Mouse (Mus musculus) midbrain, postnatal 0 days (tissue): ENCODE data around the gene Zfp507. TPM values are rescaled to one million over a fixed set of nuclear protein-coding genes. Genes with fewer than 3 reads are reported as not detected.
A peak's percentile ranks its signal among the peaks of the same experiment; 100 is the strongest.

Experiments used
- ATAC-seq: fragments of 200-750 bp; cut with Nextera tagmentation; 2 replicates; pipeline ENCODE4 v1.8.0; 2017; ENCODE audit warnings: moderate number of reproducible peaks, mild to moderate bottlenecking, moderate TSS enrichment, moderate library complexity; ENCODE audit not compliant: low FRiP score
- DNase-seq: peaks from one replicate; pipeline ENCODE4 v3.0.0-alpha.2; 2015; ENCODE audit warnings: low spot score
- H3K27ac ChIP-seq: fragments of 300-500 bp; sonication (generic); 2 replicates; pipeline ENCODE4 v1.5.1; 2014; ENCODE audit warnings: low read depth, mild to moderate bottlenecking, low read length, mixed read lengths
- H3K27me3 ChIP-seq: fragments of 300-500 bp; sonication (generic); 2 replicates; pipeline ENCODE4 v1.6.1; 2014; ENCODE audit warnings: low read length, control low read depth, mixed read lengths; ENCODE audit not compliant: insufficient read depth
- H3K36me3 ChIP-seq: fragments of 300-500 bp; sonication (generic); 2 replicates; pipeline ENCODE4 v1.6.1; 2014; ENCODE audit warnings: low read length, control low read depth, mixed read lengths; ENCODE audit not compliant: insufficient read depth
- H3K4me1 ChIP-seq: fragments of 300-500 bp; sonication (generic); 2 replicates; pipeline ENCODE4 v1.6.1; 2014; ENCODE audit warnings: mild to moderate bottlenecking, control low read depth, antibody characterized with exemption, low read length, mixed read lengths; ENCODE audit not compliant: insufficient read depth
- H3K4me2 ChIP-seq: fragments of 300-500 bp; sonication (generic); 2 replicates; pipeline ENCODE4 v1.6.1; 2014; ENCODE audit warnings: low read depth, mild to moderate bottlenecking, low read length, mixed read lengths; ENCODE audit not compliant: poor library complexity, severe bottlenecking
- H3K4me3 ChIP-seq: fragments of 300-500 bp; sonication (generic); 2 replicates; pipeline ENCODE4 v1.5.1; 2014; ENCODE audit warnings: low read depth, mild to moderate bottlenecking, low read length, moderate library complexity
- H3K9ac ChIP-seq: fragments of 300-500 bp; sonication (generic); replicated peaks from 2 replicates; pipeline ENCODE4 v1.6.1; 2014; ENCODE audit warnings: mild to moderate bottlenecking, low read length, moderate library complexity, mixed read lengths; ENCODE audit not compliant: poor library complexity, severe bottlenecking
- H3K9me3 ChIP-seq: fragments of 300-500 bp; sonication (generic); 2 replicates; pipeline ENCODE4 v1.6.1; 2016; ENCODE audit warnings: low read length, control low read depth
- CTCF ChIP-seq: IDR thresholded peaks from 2 replicates; pipeline ENCODE4 v1.5.1; 2016; ENCODE audit warnings: antibody characterized with exemption, mild to moderate bottlenecking
- WGBS: fragments of 180-500 bp; shearing (Covaris S2); extraction: QIAGEN DNeasy Blood & Tissue Kit; methylation state at CpG from one replicate; pipeline ENCODE4 v1.1.7; 2014; 5-methylcytosine and 5-hydroxymethylcytosine counted together
- polyA plus RNA-seq: library from polyadenylated mRNA; unstranded; fragments of >200 nt; fragmentation: Nextera tagmentation; extraction: Ambion mirVana; gene quantifications from 2 replicates; pipeline ENCODE4 v1.2.1, GENCODE M21; 2015
- total RNA-seq: library from RNA; depleted of rRNA; stranded (reverse); fragments of >200 nt; gene quantifications from 2 replicates; pipeline ENCODE4 v1.2.3, GENCODE M21; 2014; rRNA removed

The Zfp507 gene
- 20.8 and 21.2 TPM in 2 replicates for total RNA-seq
- polyA plus RNA-seq = 8.1 and 9.0 TPM in 2 replicates

DNA sequence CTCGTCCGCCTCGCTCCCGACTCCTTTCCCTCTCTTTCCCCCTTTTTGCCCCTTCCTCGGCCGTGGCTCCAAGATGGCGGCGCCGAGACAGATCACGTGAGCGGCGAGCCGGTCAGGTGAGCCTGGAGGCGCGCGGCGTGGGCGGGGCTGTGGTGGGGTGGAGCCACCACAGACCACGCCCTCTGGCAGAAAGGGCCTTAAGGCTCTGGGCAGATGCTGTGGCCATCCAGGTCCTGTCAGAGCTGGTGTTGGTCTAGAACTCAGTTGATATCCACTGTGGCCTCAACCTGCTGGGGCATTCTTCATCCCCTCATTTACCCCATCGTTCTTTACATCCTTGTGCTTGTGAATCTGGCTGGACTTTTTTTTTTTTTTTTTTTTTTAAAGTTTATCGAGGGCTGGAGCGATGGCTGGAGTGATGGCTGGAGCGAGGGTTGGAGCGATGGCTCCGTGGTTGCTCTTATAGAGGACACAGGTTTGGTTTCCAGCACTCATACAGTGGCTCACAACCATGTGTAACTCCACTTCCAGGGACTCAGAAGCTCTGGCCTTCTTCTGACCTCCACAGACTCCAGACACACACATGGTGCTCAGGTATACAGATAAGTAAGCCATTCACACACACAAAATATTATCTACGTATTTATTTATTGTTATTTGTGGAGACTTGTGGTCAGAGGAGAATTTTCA lies at the start of gene Zfp507:
Gene Zfp507, minus strand, starts transcription at position 98 of the 690 bp plus-strand sequence.
- Histone ChIP-seq H3K36me3 (peaks cover 12% of the 10 kb centered on the region; the same call in 1 of the 2 replicates), H3K27ac (peak within 1 kb of the TSS; percentile 85), H3K9me3 (no peaks in the 10 kb centered on the region), H3K27me3 (no peaks in the 10 kb centered on the region), H3K9ac (peak within 1 kb of the TSS; percentile 96), H3K4me1 (0 out of 2 replicates have a peak, but pooled peaks cover 9% of the 10 kb centered on the region), H3K4me2 (peak within 1 kb of the TSS; percentile 87), H3K4me3 (peak within 1 kb of the TSS; percentile 92)
- WGBS = 21% methylated on average over 26 of the region's 26 CpGs
- ATAC-seq (peak; percentile 95), DNase-seq (peak; percentile 93)
- no peak for TF ChIP-seq CTCF

DNA sequence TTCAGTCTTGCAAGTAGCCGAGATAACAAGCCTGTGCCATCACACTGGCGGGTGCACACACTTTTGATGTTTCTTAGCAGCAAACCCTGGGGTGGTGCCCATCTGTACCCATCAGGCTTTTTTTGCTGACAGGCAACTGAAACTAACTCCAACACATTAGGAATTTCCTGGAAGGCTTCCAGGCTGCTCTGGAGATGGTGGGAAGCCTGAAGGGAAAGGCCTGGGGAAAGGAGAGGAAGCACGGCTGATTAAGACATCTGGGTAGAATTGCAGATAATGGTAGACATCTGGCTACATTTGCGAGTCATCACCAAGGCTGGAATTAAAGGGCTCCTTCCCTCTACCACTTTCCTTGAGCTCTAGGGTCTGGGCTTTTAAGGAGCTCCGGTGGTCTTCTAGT lies 47.6 kb upstream of the Zfp507 start:
- H3K27me3 ChIP-seq = no peaks in the 10 kb centered on the region
- no peak overlapping the region for H3K27ac ChIP-seq
- no peak overlapping the region for H3K4me2 ChIP-seq
- H3K9ac ChIP-seq = no peak overlapping the region
- DNase-seq = peak; percentile 53
- H3K9me3 ChIP-seq = no peaks in the 10 kb centered on the region
- H3K36me3 ChIP-seq = no peaks in the 10 kb centered on the region
- 87% methylated on average over 5 of the region's 5 CpGs for WGBS
- ATAC-seq = no peak
- H3K4me1 ChIP-seq = no peaks in the 10 kb centered on the region
- no peak for TF ChIP-seq CTCF
- no peak overlapping the region for H3K4me3 ChIP-seq

DNA sequence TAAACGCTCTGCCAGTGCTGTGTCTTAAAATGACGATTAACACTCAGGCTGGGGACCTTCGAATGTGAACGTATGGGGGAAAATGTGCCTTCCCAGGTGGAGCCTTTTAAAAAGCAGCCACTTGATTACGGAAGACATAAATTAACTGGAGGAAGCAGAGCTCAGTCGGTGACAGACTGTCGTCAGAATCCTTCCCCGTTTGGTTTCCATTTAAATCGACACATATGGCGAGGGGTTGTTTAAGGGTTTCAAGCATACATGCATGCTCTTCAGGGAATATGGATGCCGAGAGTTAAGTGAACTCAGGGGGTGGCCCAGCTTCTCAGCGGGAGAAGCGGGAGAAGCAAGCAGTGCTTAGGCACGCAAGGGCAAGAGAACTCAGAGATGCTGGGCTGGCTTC lies 45.7 kb upstream of the Zfp507 start:
- ATAC-seq (no peak), DNase-seq (no peak)
- no peak overlapping the region for H3K9ac ChIP-seq
- H3K27ac ChIP-seq = no peak overlapping the region
- no peak for TF ChIP-seq CTCF
- H3K9me3 ChIP-seq = no peaks in the 10 kb centered on the region
- 50% methylated on average over 14 of the region's 14 CpGs for WGBS
- no peak overlapping the region for H3K4me2 ChIP-seq
- H3K36me3 ChIP-seq = no peaks in the 10 kb centered on the region
- no peaks in the 10 kb centered on the region for H3K27me3 ChIP-seq
- no peak overlapping the region for H3K4me3 ChIP-seq
- no peaks in the 10 kb centered on the region for H3K4me1 ChIP-seq

DNA sequence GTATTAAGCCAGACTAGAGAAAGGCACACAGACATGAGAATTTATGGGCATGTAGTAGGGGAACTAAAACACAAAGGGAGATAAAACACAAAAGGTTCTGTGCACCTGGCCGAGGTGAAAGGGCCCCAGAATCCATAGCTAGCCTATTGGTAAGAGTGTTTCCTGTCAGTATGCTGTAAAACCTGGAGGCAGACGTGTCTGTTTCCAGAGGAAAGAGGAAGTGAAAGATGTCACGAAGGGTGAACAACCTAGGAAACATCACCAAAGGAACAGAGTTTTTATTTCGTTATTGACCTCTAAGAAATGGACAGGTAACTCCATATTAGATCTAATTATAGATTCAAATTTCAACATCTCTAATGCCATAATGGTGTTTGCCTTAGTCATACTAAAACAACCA lies 37.7 kb upstream of the Zfp507 start:
- H3K4me1 ChIP-seq = no peaks in the 10 kb centered on the region
- no peaks in the 10 kb centered on the region; the same call in 1 of the 2 replicates for H3K27me3 ChIP-seq
- H3K9me3 ChIP-seq = no peaks in the 10 kb centered on the region
- no peak for TF ChIP-seq CTCF
- no peak overlapping the region for H3K4me2 ChIP-seq
- H3K36me3 ChIP-seq = no peaks in the 10 kb centered on the region
- no peak overlapping the region for H3K4me3 ChIP-seq
- no peak overlapping the region for H3K27ac ChIP-seq
- 80% methylated on average over 4 of the region's 4 CpGs for WGBS
- no peak for DNase-seq
- no peak for ATAC-seq
- no peak overlapping the region for H3K9ac ChIP-seq

DNA sequence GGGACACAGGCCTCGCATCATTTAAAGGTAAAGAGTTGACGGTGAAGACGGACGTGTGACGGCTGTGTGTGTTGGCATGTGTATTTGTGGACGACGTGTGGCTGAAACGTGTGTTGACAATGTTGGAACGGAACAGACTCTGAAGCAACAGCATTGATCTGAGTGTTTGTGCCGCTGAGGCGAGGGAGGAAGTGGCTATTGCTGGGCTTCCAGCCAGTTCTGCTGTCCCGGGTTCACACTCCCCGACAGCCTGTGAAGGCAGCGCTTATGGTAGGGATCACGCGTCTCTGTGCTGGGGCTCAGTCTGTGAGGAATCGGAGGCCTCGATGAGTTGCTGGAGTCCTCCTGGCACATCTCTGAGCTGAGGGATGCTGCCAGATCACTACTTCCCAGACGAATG lies 34.0 kb upstream of the Zfp507 start:
- no peaks in the 10 kb centered on the region for H3K36me3 ChIP-seq
- no peak overlapping the region for H3K4me2 ChIP-seq
- H3K4me1 ChIP-seq = no peaks in the 10 kb centered on the region
- H3K27ac ChIP-seq = no peak overlapping the region
- DNase-seq = peak; percentile 31
- no peak for TF ChIP-seq CTCF
- H3K27me3 ChIP-seq = no peaks in the 10 kb centered on the region; the same call in 1 of the 2 replicates
- ATAC-seq = no peak
- H3K9ac ChIP-seq = no peak overlapping the region
- 67% methylated on average over 19 of the region's 19 CpGs for WGBS
- no peak overlapping the region for H3K4me3 ChIP-seq
- no peaks in the 10 kb centered on the region for H3K9me3 ChIP-seq

DNA sequence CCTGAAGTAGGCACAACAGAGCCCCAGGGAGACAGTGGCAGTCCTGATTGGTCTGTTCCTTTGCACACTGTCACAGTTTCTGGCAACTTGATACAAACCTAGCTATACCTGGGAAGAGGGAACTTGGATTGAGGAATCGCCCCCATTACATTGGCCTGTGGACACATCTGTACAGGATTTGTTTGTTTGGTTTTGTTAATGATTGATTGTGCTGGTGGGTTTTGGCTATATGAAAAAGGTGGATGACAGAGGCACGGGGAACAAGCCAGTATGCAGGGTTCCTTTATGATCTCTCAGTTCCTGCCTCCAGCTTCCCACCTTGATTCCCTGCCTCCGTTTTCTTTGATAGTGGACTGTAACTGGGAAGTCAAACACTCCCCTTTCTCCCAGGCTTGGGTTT lies 33.6 kb upstream of the Zfp507 start:
- Histone ChIP-seq H3K4me3 (no peak overlapping the region), H3K4me2 (no peak overlapping the region), H3K9ac (no peak overlapping the region), H3K4me1 (no peaks in the 10 kb centered on the region), H3K9me3 (no peaks in the 10 kb centered on the region), H3K27me3 (no peaks in the 10 kb centered on the region; the same call in 1 of the 2 replicates), H3K27ac (no peak overlapping the region), H3K36me3 (no peaks in the 10 kb centered on the region)
- WGBS = 90% methylated on average over 3 of the region's 3 CpGs
- TF ChIP-seq CTCF = no peak
- ATAC-seq = no peak
- DNase-seq = no peak
